Mouse (Mus musculus) myocyte (in vitro differentiated cells): ENCODE data around the gene Nktr. TPM values are rescaled to one million over a fixed set of nuclear protein-coding genes. Genes with fewer than 3 reads are reported as not detected.

Source experiments
- H3K27me3 ChIP-seq: one replicate; pipeline ENCODE4 v1.6.1; 2011; ENCODE audit not compliant: control insufficient read depth, insufficient read depth, insufficient read length
- H3K36me3 ChIP-seq: one replicate; pipeline ENCODE4 v1.6.1; 2011; ENCODE audit not compliant: control insufficient read depth, insufficient read depth
- H3K4me2 ChIP-seq: one replicate; pipeline ENCODE4 v1.6.1; 2011; ENCODE audit warnings: low read depth, control low read depth
- H3K4me3 ChIP-seq: one replicate; pipeline ENCODE4 v1.5.1; 2011; ENCODE audit warnings: mild to moderate bottlenecking, control low read depth, moderate library complexity
- H3K79me2 ChIP-seq: one replicate; pipeline ENCODE4 v1.6.1; 2011; ENCODE audit not compliant: control insufficient read depth, insufficient read depth
- H3ac ChIP-seq: one replicate; pipeline ENCODE4 v1.6.1; 2011; ENCODE audit not compliant: control insufficient read depth, insufficient read length
- CEBPB ChIP-seq: IDR thresholded peaks from 2 replicates; pipeline ENCODE4 v1.6.1; 2011; ENCODE audit warnings: mild to moderate bottlenecking, moderate library complexity; ENCODE audit not compliant: poor library complexity, insufficient read depth, severe bottlenecking
- E2F4 ChIP-seq: IDR thresholded peaks from one replicate; pipeline ENCODE4 v1.6.1; 2011; ENCODE audit warnings: mild to moderate bottlenecking, control low read depth, moderate library complexity; ENCODE audit not compliant: insufficient read depth
- MYOD1 ChIP-seq, 3 experiments: IDR thresholded peaks; one replicate each; pipeline ENCODE4 v1.6.1; 2011; ENCODE audit warnings: control low read depth in 2 of 3, low read depth in 2 of 3, mild to moderate bottlenecking in 2 of 3, moderate library complexity in 1 of 3; ENCODE audit not compliant: insufficient read length in 2 of 3, control insufficient read depth in 1 of 3
- MYOG ChIP-seq, 3 experiments: IDR thresholded peaks; one replicate each; pipeline ENCODE4 v1.6.1; 2011; ENCODE audit warnings: control low read depth in 2 of 3, low read depth in 2 of 3, mild to moderate bottlenecking in 2 of 3; ENCODE audit not compliant: insufficient read length in 2 of 3, control insufficient read depth in 1 of 3, insufficient read depth in 1 of 3
- POLR2A ChIP-seq: IDR thresholded peaks from one replicate; pipeline ENCODE4 v1.6.1; 2011; ENCODE audit warnings: low read depth, mild to moderate bottlenecking, control low read depth, moderate library complexity; ENCODE audit not compliant: insufficient read length
- POLR2AphosphoS2 ChIP-seq: IDR thresholded peaks from one replicate; pipeline ENCODE4 v1.6.1; 2011; ENCODE audit warnings: low read depth, control low read depth; ENCODE audit not compliant: insufficient read length
- REST ChIP-seq: IDR thresholded peaks from one replicate; pipeline ENCODE4 v1.6.1; 2011; ENCODE audit warnings: mild to moderate bottlenecking, control low read depth, moderate library complexity; ENCODE audit not compliant: insufficient read depth, insufficient read length
- SRF ChIP-seq: IDR thresholded peaks from one replicate; pipeline ENCODE4 v1.6.1; 2011; ENCODE audit warnings: low read depth; ENCODE audit not compliant: control insufficient read depth, insufficient read length
- TCF12 ChIP-seq: IDR thresholded peaks from one replicate; pipeline ENCODE4 v1.6.1; 2011; ENCODE audit warnings: mild to moderate bottlenecking, control low read depth; ENCODE audit not compliant: poor library complexity, insufficient read depth, severe bottlenecking
- TCF3 ChIP-seq: IDR thresholded peaks from one replicate; pipeline ENCODE4 v1.6.1; 2011; ENCODE audit warnings: low read depth, control low read depth; ENCODE audit not compliant: insufficient read length
- USF1 ChIP-seq: IDR thresholded peaks from one replicate; pipeline ENCODE4 v1.6.1; 2011; ENCODE audit warnings: low read depth, mild to moderate bottlenecking, control low read depth, moderate library complexity
- polyA plus RNA-seq: library from polyadenylated mRNA; unstranded; fragments of >200 nt; fragmentation: generic; extraction: Trizol; gene quantifications from one replicate; pipeline ENCODE4 v1.2.1, GENCODE M21; 2012; ENCODE audit warnings: missing spikeins

Gene Nktr
- polyA plus RNA-seq, 1 experiment = 9.0 TPM

- Histone ChIP-seq H3K79me2 (no peaks in the 10 kb centered on the region), H3K36me3 (peaks cover 52% of the 10 kb centered on the region), H3K27me3 (no peaks in the 10 kb centered on the region), H3K4me3 (no peak overlapping the region), H3ac (no peak overlapping the region), H3K4me2 (no peak overlapping the region)
- TF ChIP-seq SRF = no peak
- TF ChIP-seq REST = no peak
- no peak for TF ChIP-seq CEBPB
- TF ChIP-seq POLR2AphosphoS2 = peak; percentile 60
- no peak for TF ChIP-seq USF1
- TF ChIP-seq TCF12 = no peak
Observed at GRCm38 (mm10) chr9:121754624-121755023, 35.7 kb downstream of the Nktr start.

- Histone ChIP-seq H3K4me3 (no peak overlapping the region), H3K27me3 (no peaks in the 10 kb centered on the region), H3ac (no peak overlapping the region), H3K36me3 (peaks cover 34% of the 10 kb centered on the region), H3K4me2 (no peak overlapping the region), H3K79me2 (no peaks in the 10 kb centered on the region)
- TF ChIP-seq SRF (no peak), POLR2AphosphoS2 (peak; percentile 65), TCF3 (no peak), REST (no peak), USF1 (no peak), MYOD1 (IDR thresholded peaks at IDR 0.05; ENCODE audit: control insufficient read depth in 1 of 3, insufficient read length in 2 of 3, low read depth in 2 of 3) (no peak)
Observed at GRCm38 (mm10) chr9:121756785-121757184, 37.8 kb downstream of the Nktr start.

DNA sequence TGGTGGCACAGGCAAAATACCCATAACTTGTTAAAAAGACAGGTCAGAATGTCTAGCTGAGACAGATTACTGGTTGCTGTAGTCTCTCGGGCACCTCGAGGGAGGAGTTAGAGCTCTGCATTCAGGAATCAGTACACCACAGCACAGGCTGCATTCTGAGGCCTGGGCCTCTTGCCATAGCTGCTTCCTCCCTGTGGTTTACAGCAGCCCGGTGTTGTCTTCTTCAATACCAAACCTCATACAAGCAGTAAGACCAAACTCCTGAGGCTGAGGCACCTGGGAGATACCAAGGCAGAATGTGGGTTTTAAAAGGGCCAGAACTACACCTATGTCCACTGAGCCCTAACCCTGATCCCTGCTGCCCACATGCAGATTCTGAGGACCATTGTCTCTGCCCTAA lies 38.5 kb downstream of the Nktr start:
- Histone ChIP-seq H3K79me2 (no peaks in the 10 kb centered on the region), H3K4me3 (no peak overlapping the region), H3ac (no peak overlapping the region), H3K36me3 (peaks cover 27% of the 10 kb centered on the region), H3K4me2 (no peak overlapping the region), H3K27me3 (no peaks in the 10 kb centered on the region)
- TF ChIP-seq REST (no peak), SRF (no peak), POLR2AphosphoS2 (peak; percentile 39)

DNA sequence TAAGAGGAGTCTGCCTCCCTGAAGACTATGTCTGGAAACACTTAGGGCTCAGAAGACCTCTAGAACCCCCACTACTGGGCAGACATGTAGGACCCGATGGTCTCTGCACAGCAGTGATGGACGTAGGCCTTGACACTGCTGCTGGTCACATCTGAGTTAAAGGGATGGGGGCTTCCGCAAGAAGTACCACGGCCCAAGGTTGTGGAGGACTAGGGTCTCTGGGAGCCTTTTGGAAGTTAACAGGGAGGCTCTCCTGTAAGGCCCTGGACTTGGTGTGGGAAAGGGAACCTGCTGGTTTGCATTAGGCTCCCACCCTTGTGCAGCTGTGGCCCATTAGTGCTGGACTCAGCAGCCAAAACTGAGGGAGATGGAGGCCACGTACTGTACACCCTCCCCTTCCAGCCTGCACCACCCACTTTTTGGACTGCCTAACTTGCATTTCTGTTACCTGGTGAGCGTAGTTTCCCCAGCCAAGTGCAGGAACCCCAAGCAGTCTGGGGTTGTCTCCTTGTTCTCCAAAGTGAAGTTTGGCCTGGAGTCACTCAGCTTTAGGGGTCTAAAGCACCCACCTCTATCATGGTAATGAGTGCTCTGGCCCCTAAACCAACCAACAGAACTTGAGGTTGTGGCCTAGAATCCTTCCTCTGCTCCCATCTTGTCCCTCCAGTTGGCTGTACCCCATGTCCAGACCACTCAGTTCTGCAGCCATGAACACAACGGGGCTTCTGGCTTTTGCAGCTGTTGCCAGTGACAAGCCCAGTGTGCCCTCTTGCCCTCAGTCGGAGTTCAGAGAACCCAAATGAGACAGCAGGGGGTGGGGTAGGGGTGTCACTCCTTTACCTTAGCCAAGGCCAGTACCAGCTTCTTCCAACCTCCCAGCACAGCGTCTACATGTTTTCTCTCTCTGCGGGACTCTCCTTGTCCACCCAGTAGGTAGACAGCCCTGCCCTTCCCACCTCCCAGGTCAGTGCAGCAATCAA lies 39.2 kb downstream of the Nktr start:
- Histone ChIP-seq H3K79me2 (no peaks in the 10 kb centered on the region), H3K4me2 (peak overlapping the region; percentile 81), H3K27me3 (no peaks in the 10 kb centered on the region), H3K36me3 (peaks cover 21% of the 10 kb centered on the region), H3K4me3 (peak overlapping the region; percentile 38), H3ac (peak overlapping the region; percentile 78)
- TF ChIP-seq MYOG (IDR thresholded peaks at IDR 0.05; ENCODE audit: control insufficient read depth in 1 of 3, insufficient read depth in 1 of 3, insufficient read length in 2 of 3, low read depth in 2 of 3) = peak; percentile 30 to 81 (median 59)
- no peak for TF ChIP-seq REST
- no peak for TF ChIP-seq CEBPB
- no peak for TF ChIP-seq E2F4
- peak in 2 of 3 experiments; percentile 69 to 82 for TF ChIP-seq MYOD1 (IDR thresholded peaks at IDR 0.05; ENCODE audit: control insufficient read depth in 1 of 3, insufficient read length in 2 of 3, low read depth in 2 of 3)
- no peak for TF ChIP-seq USF1
- TF ChIP-seq POLR2A = peak; percentile 30
- no peak for TF ChIP-seq TCF12
- peak; percentile 90 for TF ChIP-seq POLR2AphosphoS2
- TF ChIP-seq TCF3 = no peak

GRCm38 (mm10) chr9:121759091-121760081 lies 40.4 kb downstream of the Nktr start, which contains the start of gene Zfp651:
TSS of gene Zfp651 (plus strand) at chr9:121759330.
- H3K27me3 ChIP-seq = no peaks in the 10 kb centered on the region
- H3K4me3 ChIP-seq = peak within 1 kb of the TSS; percentile 38
- no peaks in the 10 kb centered on the region for H3K79me2 ChIP-seq
- H3K4me2 ChIP-seq = peak within 1 kb of the TSS; percentile 81
- TF ChIP-seq POLR2A (peak; percentile 61), POLR2AphosphoS2 (peak; percentile 84), USF1 (peak; percentile 4), E2F4 (no peak), SRF (no peak), CEBPB (no peak), MYOG (IDR thresholded peaks at IDR 0.05; ENCODE audit: control insufficient read depth in 1 of 3, insufficient read depth in 1 of 3, insufficient read length in 2 of 3, low read depth in 2 of 3) (peak in 1 of 3 experiments; percentile 65), REST (no peak), MYOD1 (IDR thresholded peaks at IDR 0.05; ENCODE audit: control insufficient read depth in 1 of 3, insufficient read length in 2 of 3, low read depth in 2 of 3) (peak in 1 of 3 experiments; percentile 67)
- H3ac ChIP-seq = peak within 1 kb of the TSS; percentile 78
- peaks cover 8% of the 10 kb centered on the region for H3K36me3 ChIP-seq
